Mouse (Mus musculus) adrenal gland, adult 2 months (tissue): Measurements from ENCODE around the gene Rab42. TPM values are rescaled to one million over a fixed set of nuclear protein-coding genes. Genes with fewer than 3 reads are reported as not detected.

Experiments
- DNase-seq: peaks from one replicate; pipeline ENCODE4 v3.0.0; 2021
- long read RNA-seq: library from polyadenylated mRNA; stranded (forward); transcript quantifications from one replicate; pipeline ENCODE4 v2.0.0, GENCODE M21; 2021
- polyA plus RNA-seq: library from polyadenylated mRNA; depleted of rRNA; stranded (reverse); fragments of >200 nt; gene quantifications from 2 replicates; pipeline ENCODE4 v1.2.3, GENCODE M21; 2012; rRNA removed
- total RNA-seq, 2 experiments: library from RNA; stranded (reverse); gene quantifications; 2 replicates each; pipeline ENCODE4 v1.2.3; 2021

Rab42 gene
- total RNA-seq (1 to 10 TPM; 1.4 to 3.0 TPM), polyA plus RNA-seq (3.2 and 3.3 TPM in 2 replicates)
- long read RNA-seq, partial matches to known transcripts: 0 of 2 reads
- long read RNA-seq, other reads (novel, unspliced or antisense): 0 of 2 reads

DNA sequence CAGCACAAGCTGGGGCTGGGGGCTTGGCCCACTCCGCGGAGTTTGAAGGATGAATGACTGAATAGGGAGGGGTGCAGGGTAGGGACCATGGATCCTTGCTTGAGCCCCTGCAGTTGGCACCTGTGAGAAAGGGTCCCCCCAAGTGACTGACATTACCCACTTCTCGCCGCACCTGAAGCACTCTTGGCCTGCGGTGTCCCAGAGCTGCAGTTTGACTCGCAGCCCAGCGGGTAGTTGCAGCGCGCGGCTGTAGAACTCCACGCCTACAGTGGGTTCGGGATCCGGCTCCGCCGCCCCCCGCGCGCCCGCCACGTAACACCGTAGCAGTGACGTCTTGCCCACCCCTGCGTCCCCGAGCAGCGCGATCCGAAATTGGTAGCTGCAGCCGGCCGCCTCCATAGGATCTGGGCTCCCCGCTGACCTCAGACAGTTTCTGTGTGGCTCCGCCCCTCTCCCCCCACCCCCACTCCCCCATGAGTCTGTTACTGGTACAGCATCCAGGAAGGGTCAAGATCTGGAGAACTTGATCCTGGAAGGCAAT, at the start of gene Rab42:
Gene Rab42, minus strand, starts transcription at position 447 of the 541 bp plus-strand sequence.
- DNase-seq: peak; percentile 66

DNA sequence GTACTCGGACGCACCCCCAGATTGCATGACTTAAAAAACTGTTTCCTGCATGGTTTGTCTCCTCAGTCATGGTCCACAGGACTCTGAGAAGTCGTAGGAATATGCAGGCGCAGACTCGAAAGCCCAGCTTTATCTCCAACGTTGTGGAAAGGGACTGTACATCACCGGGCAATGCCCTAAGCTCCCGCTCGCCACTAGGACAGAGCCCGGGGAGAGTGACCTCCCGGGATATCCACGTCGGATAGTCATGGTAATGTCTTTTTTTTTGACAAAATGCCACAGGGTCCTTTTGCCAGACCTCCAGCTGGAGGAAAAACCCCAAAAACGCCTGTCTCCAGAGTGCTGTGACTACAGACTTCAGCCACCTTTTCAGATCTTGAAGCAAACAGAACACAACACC, 49.6 kb upstream of the Rab42 start:
- DNase-seq: peak; percentile 47

DNA sequence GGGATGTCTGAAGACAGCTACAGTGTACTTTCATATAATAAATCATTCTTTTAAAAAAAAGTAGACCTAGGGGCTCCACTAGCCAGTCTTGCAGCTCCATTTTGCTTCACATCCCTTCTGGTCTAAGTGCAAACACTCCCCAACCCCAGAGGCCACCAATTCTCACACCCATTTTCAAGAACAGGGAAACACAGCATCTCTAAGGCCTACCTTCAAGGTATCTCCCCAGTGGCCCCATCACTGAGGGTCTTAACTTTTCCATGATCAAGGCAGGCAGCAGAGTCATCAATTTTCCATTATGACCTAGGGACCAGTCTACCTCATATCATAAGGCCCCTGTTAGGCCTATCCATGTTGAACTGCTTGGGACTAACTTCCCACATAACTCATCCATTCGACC, 48.2 kb upstream of the Rab42 start:
- DNase-seq: no peak

DNA sequence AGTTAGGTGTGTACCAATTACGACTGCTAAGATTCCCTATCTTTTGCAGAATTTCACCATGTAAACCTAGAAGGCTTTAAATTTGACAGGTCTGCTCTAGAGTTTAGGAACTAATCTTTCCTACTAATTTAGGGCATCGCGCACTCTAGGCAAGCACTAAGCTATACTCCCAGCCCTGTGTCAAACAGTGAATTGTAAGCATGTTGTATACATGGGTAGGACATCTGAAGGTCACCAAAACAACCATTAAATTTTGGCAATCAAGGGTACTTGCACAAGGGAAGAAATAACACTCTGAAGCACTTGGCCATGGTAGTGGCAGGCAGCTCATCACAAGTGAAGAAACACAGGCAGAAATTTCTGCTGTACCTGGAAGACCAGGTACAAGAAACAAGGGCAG, 47.7 kb upstream of the Rab42 start:
- DNase-seq: no peak

DNA sequence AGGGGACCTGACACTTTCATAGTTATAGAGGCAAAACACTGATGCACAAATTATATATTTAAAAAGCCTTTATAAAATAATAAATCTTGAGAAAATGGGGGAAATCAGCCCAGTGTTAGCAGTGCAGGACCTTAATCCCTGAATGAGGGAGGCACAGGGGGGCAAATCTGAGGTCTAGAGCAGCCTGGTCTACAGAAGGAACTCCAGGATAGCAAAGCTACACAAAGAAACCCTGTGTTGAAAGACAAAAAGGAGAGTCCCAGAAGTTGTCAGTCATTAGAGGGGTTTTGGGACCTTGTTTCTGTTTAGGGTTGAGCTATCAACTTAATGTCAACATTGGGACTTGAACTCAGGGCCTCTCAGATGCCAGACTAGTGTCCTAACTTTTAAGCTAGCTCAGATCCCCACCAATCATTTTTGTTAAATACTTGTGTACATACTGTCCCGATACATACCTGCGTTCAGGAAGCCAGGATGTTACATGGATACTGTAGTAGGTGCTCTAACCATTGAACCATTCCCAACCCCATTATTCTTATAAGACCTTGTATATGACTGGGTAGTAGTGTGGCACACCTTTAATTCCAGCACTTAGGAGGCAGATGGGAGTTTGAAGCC, 47.0 kb upstream of the Rab42 start:
- DNase-seq: no peak

DNA sequence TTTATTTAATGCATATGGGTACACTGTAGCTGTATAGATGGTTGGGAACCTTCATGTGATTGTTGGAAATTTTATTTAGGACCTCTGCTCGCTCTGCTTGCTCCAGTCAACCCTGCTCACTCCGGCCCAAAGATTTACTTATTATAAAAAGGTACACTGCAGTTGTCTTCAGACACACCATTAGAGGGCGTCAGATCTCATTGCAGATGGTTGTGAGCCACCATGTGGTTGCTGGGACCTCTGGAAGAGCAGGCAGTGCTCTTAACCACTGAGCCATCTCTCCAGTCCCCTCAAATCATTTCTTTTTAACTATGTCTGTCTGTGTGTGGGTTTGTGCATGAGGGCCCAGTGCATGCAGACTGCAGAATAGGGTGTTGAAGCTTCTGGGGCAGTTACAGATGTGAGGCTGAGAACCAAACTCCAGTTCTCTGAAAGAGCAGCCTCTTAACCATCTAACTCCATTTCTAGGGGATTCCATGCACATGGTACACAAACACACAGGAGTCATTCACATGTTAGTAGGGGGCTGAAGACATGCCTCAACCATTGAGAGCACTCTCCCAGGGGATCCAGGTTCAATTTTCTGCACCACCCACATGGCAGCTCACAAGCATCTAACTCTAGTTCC, 46.4 kb upstream of the Rab42 start:
- no peak for DNase-seq

DNA sequence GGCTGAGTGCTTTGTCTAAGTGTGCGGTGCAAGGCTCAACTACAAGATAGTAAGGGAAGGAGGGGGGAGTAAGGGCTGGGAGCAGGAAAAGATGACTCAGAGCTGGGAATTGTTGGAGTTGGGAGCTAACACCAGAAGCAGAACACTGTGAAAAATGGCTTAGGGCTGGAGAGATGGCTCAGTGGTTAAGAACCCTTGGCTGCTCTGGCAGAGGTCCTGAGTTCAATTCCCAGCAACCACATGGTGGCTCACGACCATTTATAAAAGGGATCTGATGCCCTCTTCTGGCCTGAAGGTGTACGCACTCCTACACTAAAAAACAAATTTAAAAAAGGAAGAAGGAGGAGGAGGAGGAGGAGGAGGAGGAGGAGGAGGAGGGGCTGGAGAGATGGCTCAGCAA, 43.5 kb upstream of the Rab42 start:
- DNase-seq: no peak

DNA sequence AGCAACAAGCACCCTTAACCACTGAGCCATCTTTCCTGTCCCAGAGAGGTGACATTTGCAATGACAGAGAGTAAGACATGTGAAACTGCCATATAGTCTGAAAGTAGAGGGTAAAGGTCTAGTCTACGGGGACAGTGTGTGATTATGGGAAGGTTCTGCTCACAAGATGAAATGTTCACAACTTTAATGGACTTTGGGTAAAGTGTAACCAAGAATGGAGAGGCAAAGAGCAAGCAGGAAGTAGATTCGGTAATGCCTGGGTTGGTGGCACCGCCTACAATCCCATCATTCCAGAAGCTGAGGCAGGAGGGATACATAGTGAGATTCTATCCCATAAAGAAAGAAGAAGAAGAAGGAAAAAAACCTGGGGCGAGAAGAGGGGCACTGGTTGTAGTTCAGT, 43.1 kb upstream of the Rab42 start:
- no peak for DNase-seq

DNA sequence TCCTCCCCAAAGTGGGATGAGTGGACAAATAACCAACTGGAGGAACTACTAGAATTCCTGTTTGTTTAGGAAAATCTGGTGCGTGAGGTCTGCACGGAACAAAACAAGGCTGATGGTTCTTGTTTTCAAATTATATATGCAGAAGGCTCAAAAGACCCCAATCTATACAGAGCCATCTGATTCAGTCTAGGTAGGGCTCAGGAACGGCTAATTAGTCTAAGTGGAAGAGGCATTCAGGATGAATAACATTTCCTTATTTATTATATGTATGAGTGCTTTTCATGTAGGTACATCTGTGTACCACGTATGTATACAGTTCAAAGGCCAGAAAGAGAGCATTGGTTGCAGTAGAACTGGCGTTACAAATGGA, 42.6 kb upstream of the Rab42 start:
- no peak for DNase-seq

DNA sequence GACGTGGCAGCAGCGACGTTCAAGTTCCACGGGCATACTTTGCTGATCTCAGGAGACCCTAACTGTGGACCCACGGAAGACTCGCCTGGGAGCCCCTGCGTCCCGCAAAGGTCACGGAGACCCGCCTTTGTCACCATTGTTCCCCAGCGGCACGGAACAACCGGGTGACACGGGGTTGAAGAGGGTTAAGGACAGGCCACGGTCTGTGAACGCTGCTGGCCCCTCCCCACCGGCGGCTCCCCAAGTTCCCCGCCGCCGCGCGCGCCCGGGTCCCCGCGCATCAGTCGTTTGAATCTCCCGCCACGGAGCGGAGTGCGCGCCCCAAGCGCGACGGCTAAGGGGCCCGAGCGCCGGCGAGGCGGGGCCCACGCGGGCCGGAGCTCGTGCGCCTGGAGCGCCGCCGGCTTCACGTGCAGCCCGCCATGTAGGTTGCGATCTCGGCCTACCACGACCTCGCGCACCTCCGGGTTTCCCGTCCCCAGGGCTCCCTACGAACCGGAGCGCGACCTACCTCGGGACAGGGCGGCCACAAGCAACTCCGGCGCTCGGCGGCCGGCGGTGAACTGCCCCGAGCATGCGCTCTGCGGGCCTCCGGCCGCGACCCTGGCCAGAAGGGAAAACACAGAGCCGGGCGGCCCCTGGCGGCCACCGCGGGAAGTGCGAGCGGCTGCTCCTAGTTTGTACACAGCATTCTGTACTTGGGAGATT, 42.1 kb upstream of the Rab42 start:
- DNase-seq: peak; percentile 96

DNA sequence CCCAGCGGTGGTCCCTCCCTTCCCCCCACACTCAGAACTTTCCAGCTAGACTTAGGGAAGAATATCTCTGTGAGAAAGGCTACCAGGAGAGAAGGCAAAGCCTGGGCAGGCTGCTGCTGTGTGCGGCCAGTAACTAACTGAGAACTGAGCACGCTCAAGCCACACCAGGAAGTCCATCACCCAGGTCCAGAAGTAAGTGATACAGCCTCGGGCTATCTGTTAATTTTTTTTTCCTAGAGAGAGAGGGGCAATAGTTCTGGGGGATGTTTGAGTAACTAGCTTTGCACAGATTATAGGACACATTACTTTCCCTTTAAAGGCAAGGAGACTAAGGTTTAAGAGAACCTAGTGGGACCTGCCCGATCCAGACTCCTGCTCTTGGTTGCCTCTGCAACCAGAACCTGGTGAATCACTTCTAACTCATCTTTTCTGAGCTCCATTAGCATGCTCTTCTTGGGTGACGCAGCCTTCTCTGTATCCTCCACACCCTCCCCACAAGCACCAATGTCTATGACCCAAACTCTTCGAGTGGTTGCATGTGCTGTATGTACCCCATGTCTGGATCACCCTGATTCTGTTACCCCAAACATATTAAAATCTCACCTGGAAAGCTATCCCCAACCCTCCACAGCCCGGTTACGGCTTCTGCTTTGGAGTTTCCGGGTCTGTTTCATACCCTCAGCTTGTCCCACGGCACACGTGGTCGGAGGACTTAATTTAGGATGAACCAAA, 41.4 kb upstream of the Rab42 start:
- DNase-seq: peak; percentile 51

DNA sequence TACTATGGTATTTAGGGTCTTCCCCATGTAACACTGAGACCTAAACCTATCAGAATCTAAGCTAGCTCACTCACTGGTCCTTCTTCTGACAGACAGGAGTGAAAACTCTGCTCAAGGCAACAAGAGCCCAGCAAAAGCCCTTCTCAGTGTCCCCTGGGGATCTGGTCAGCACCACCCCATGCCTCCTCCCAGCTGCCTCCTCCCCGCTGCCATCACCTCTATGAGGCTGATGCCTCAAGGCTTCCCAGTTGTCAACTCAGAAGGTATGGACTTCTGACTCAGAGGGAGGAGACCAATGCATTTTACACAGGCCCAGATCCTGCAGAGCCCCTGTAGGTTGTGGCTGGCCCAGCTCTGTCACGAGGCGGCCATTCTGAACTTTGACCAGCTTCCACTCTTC, 38.3 kb upstream of the Rab42 start:
- DNase-seq: no peak

DNA sequence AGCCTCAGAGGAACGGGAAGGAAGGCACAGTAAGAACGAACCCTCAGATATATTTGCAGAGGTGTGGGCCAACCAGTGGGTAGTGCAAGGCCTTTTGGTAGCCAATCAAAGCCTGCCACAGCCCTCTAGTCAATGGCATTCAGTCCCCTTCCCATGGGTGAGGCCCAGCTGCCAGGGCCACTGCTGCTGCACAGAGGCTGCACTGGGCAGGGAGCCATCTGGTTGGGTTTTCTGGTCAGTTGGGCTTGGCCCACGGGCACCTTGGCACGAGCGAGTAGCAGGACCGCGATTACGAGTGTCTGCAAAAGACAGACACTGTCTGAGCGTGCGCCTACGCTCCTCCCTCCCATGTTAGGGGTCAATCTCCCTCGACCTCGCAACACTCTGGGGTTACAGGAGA, 35.8 kb upstream of the Rab42 start:
- peak; percentile 71 for DNase-seq

DNA sequence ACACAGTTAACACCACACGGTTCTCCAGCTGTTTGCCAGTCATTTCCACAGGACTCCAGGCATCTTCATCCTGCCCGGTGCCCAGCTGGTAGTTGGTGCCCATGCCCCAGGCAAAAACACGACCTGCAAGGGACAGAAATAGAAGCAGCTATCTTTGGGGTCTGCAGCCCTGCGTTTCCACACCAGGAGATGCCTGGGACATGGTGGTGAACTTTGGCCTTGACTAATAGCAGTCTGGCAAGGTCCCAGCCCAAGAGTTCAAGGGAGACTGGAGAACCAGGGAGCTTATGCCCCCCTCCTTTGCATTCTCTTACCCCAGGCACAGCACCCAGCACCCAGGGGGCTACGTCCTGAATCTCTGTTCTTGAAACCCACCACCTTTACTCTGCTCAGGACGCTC, 29.7 kb upstream of the Rab42 start:
- no peak for DNase-seq

DNA sequence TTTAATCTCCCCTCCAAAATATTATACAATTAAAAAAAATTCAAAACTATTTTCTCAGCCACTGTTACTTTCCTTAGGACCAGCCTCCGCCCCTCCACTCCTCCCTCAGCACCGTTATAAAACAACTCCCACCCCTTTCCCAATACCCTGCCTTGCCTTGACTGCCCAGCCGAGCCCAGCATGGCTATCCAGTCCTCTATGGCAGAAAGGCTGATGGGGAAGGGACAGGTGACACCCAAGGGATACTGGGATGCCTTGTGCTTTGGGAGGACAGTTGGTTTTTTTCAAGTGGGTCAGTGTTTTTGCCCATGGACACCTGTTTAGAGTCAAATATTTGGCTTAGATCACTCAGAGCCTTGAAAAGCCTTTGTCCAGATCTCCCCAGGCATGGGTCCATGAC, 28.8 kb upstream of the Rab42 start:
- DNase-seq: no peak

DNA sequence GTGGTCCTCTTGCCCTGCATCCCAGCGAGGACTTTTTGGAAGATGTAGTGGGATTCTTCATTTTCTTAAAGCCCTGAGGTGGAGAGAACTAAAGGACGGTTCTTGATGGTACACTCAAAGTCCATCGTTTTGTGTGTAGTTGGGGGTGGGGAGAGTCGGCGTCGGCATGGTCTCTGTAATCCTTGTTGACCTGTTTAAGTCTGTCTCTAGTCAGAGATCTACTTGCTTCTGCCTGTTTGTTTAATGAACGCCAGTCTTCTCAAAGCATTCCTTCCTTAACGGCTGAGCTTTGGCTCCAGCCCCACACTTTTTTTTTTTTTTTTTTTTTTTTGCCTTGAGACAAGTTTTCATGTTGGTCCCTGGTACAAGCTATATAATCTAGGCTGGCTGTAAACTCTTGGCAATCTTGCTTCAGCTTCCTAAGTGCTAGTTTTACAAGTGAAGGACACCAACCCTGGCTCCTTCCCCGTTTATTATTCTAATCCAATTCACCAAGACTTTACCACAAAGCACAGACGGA, 26.7 kb upstream of the Rab42 start:
- no peak for DNase-seq

DNA sequence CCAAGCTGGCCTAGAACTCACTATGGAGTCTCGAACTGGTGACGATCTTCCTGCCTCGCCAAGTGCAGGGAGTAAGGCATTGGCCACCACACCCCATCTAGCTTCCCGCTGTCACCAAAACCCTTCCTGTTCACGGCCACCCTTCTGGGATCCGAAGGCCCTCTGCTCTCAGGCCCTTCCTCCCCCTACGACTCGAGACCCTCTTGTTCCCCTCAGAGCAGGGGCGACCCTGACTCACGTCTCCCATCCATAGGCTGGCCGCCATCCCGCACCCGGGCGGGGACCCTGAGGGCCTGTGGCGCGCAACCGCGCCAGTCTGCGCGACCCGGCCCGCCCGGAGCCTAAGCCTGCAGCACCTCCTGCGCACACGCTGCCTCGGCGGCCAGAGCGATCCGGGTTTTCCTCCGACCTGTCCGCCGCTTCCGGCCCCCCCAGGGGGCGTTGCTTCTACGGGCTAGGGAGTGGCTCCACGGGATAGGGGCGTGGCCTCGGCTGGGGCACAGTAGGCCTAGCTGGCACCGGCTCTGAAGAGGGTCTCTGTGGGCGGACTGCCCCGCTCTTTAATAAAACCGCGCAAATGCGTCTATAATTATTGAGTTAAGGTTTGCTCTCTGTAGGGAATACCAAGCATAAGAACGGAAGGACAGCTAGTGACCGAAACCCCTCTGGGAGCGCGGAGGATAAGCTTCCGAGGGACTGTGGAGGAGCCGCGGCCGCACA, 26.1 kb upstream of the Rab42 start, which contains the start of gene Trnau1ap:
Gene Trnau1ap, minus strand, starts transcription at position 424 of the 720 bp plus-strand sequence.
- peak; percentile 94 for DNase-seq

DNA sequence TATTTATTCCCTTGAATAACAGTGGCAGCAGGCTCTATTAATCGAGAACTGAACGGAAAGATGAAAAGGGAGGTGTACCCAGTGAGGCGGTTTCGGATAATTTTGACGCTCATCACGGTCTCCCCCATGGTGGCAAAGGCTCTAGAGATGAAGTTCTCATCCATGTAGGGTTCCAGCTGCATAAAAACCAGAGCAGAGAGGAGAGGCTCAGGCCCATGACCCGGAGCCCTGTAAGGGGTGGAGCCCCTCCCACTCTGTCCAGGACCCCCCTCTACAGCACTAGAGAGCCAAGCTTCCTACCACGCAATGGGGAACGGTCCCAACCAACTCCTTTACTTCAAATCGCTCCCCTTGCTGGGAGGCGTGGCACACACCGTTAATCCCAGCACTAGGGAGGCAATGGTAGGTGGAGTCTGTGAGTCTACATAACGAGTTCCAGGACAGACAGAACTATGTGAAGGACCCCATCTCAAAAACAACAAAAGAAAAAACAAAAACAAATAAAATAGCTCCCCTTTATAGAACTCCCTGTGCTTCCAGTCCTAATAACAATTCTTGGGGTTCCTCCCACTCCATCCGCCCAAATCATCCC, 25.3 kb upstream of the Rab42 start:
- DNase-seq: no peak

DNA sequence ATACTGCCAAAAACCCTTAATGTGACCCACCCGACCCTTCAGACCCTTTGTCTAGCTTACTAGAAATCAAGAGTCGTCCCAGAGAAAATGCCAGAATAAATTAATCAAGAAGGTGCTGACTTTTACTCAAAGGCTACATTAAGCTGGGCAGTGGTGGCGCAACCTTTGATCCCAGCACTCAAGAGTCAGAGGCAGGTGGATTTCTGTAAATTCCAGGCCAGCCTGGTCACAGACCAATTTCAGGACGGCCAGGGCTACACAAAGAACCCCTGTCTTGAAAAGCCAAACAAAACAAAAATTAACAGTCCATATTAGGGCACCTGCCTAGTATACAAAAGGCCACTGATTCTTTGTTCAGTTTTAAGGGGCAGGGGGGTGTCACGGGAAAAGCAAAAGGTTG, 23.3 kb upstream of the Rab42 start:
- DNase-seq: no peak

DNA sequence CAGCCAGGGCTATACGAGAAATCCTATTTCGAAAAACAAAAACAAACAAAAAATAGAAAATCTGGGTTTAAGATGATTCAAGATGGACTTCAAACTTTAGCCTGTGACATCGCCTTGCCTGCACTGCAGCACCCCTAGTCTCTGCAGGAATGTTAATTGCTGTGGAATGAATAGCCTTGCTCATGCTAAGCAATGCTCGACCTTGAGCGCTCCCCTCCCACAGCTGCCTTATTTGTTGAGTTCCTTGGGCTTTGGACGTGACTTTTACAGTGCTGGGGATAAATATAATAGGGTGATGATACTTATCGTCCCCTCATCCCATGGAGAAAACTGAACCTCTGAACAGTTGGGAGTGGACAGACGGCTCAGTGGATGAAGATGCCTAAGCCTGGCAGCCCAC, 12.5 kb upstream of the Rab42 start:
- DNase-seq: peak; percentile 53

DNA sequence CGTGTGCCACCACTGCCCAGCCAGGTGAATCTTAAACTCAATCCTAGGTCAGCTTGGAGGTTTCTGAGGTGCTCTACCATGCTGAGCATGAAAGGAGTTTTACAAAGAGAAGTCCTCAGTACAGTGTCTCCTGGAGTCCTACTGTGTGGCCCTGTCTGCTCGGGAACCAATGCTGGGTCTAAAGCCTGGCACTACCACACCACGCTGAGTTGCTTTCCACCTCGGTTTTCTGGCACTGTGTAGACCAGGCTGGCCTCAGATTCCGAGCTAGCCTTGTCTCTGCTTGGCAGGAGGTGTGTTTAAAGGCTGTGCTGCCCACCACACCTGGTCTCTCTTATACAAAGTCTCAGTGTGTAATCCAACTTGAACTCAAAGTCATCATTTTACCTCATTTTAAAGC, 9.4 kb upstream of the Rab42 start:
- DNase-seq: no peak
